Mouse (Mus musculus) layer of hippocampus, postnatal 10 days (tissue): Measurements from ENCODE around the gene Upf3a. TPM values are rescaled to one million over a fixed set of nuclear protein-coding genes. Genes with fewer than 3 reads are reported as not detected.
A peak's percentile ranks its signal among the peaks of the same experiment; 100 is the strongest.
"Not testable (repeated sequence)": the region's sequence is repeated elsewhere in the genome, so short reads cannot be mapped to it uniquely, and the experiment has no call there.

Experiments
- DNase-seq, 2 experiments: peaks; one replicate each; pipeline ENCODE4 v3.0.0; 2021; ENCODE audit warnings: low spot score in 2 of 2
- long read RNA-seq: library from polyadenylated mRNA; stranded (forward); transcript quantifications from one replicate; pipeline ENCODE4 v2.0.0, GENCODE M21; 2023
- total RNA-seq, 2 experiments: library from RNA; stranded (reverse); gene quantifications; 2 replicates each; pipeline ENCODE4 v1.2.3; 2021

The Upf3a gene
- total RNA-seq: 10 to 100 TPM; 42.1 to 50.6 TPM
- long read RNA-seq, transcript Upf3a-201 (9 exons, 2,057 nt): major isoform, 61 of 83 reads
- long read RNA-seq, partial matches to known transcripts: 13 of 83 reads
- long read RNA-seq, other reads (novel, unspliced or antisense): 7 of 83 reads

- DNase-seq: peak; percentile 89 to 92
Observed at GRCm38 (mm10) chr8:13785250-13785763, at the start of gene Upf3a. Gene Upf3a, plus strand, starts transcription at chr8:13785615.

- DNase-seq: peak; percentile 15 to 24
Observed at GRCm38 (mm10) chr8:13740323-13740770, 45.1 kb upstream of the Upf3a start.

- no peak for DNase-seq
Observed at GRCm38 (mm10) chr8:13740817-13741613, 44.4 kb upstream of the Upf3a start.

- not testable (repeated sequence) for DNase-seq
Observed at GRCm38 (mm10) chr8:13746212-13746611, 39.2 kb upstream of the Upf3a start.

GRCm38 (mm10) chr8:13747626-13748025 is 37.8 kb upstream of the Upf3a start:
- no peak for DNase-seq

- DNase-seq: peak; percentile 83 to 89
Observed at GRCm38 (mm10) chr8:13753680-13754079, 31.7 kb upstream of the Upf3a start.

GRCm38 (mm10) chr8:13756480-13756879 is 28.9 kb upstream of the Upf3a start:
- no peak for DNase-seq

GRCm38 (mm10) chr8:13756982-13757804 is 28.2 kb upstream of the Upf3a start, which contains the start of gene Cdc16:
Gene Cdc16, plus strand, starts transcription at chr8:13757676.
- DNase-seq: peak; percentile 95

- DNase-seq: peak; percentile 20 to 50
Observed at GRCm38 (mm10) chr8:13757805-13758727, 27.3 kb upstream of the Upf3a start.

GRCm38 (mm10) chr8:13769206-13769605 is 16.2 kb upstream of the Upf3a start:
- no peak for DNase-seq

GRCm38 (mm10) chr8:13780536-13780935 is 4.9 kb upstream of the Upf3a start:
- DNase-seq: no peak

- DNase-seq: peak; percentile 98
Observed at GRCm38 (mm10) chr8:13785764-13786299, 417 bp downstream of the Upf3a start.

GRCm38 (mm10) chr8:13789606-13790005 is 4.2 kb downstream of the Upf3a start:
- DNase-seq: no peak

- no peak for DNase-seq
Observed at GRCm38 (mm10) chr8:13793097-13793745, 7.8 kb downstream of the Upf3a start.

GRCm38 (mm10) chr8:13793746-13794101 is 8.3 kb downstream of the Upf3a start:
- DNase-seq: no peak

- DNase-seq: no peak
Observed at GRCm38 (mm10) chr8:13797676-13798075, 12.3 kb downstream of the Upf3a start.

GRCm38 (mm10) chr8:13799566-13799965 is 14.2 kb downstream of the Upf3a start:
- no peak for DNase-seq

- no peak for DNase-seq
Observed at GRCm38 (mm10) chr8:13828598-13829172, 43.3 kb downstream of the Upf3a start.

- DNase-seq: not testable (repeated sequence)
Observed at GRCm38 (mm10) chr8:13838289-13838688, 52.9 kb downstream of the Upf3a start, which contains the start of gene AF366264. Gene AF366264, minus strand, starts transcription at chr8:13838389.
